ENCODE assay signal across 8 mouse cellular contexts in the genomic region with DNA sequence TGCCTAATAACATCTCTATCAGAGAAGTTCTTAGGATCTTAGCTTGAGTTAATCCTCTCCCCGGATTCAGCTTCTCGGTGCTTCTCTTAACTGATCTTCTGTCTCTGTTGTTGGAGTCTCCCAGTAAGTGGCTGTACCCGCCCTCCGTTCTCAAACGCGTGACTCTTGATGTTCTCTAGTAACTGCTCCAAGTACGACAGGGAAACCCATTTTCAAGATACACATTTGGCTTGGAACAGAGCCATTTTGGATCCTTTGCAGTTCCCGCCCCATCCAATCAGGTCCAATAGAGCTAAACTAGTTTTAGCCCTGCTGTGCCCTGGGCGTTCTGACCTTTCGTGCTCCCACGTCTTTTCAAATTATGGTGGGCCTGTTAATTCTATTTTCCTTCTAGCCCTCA. TPM values are rescaled to one million over a fixed set of nuclear protein-coding genes. Genes with fewer than 3 reads are reported as not detected.
DNase-seq lines count a peak whose midpoint lies in the region; ATAC-seq and TF ChIP-seq lines count a peak whose summit lies in the region.

No protein-coding gene starts in this region.

- H3K9ac ChIP-seq in ES-E14 (ENCODE audit: insufficient read depth, low read depth, low read length, poor library complexity, severe bottlenecking), result peak overlapping the region; percentile 95
- H3K9ac ChIP-seq in embryonic facial prominence, embryonic 15.5 days, result peak overlapping the region; percentile 64
- H3K9ac ChIP-seq in kidney, postnatal 0 days (ENCODE audit: low read depth, low read length), result peak overlapping the region; percentile 73
- H3K9ac ChIP-seq in midbrain, embryonic 15.5 days, result peak overlapping the region; percentile 65

- H3K9me3 ChIP-seq in heart, embryonic 10.5 days, result no peaks in the 10 kb centered on the region
- H3K9me3 ChIP-seq in ES-E14 (ENCODE audit: control insufficient read depth, insufficient read depth, low read depth, low read length), result no peaks in the 10 kb centered on the region
- H3K9me3 ChIP-seq in embryonic facial prominence, embryonic 15.5 days (replicated peaks), result no peaks in the 10 kb centered on the region
- no peaks in the 10 kb centered on the region for H3K9me3 ChIP-seq in kidney, postnatal 0 days (replicated peaks; ENCODE audit: low read length)
- H3K9me3 ChIP-seq in midbrain, embryonic 15.5 days, result no peaks in the 10 kb centered on the region

- TF ChIP-seq CTCF in kidney, postnatal 0 days (IDR thresholded peaks at IDR 0.05; ENCODE audit: low read depth), result no peak

- intact Hi-C loops in heart, postnatal 36 days (cut with DNase I), result no loop called here

- DNase-seq in heart, embryonic 10.5 days (ENCODE audit: low spot score), result no peak
- no peak for DNase-seq in heart, postnatal 36 days
- DNase-seq in ES-E14 (ENCODE audit: low read depth, low spot score), result no peak
- peak; percentile 29 for DNase-seq in kidney, postnatal 0 days (ENCODE audit: low spot score)
- DNase-seq in right cerebral cortex, postnatal 14 days, result no peak
- no peak for DNase-seq in left cerebral cortex, adult 8-10 months (ENCODE audit: low spot score in 2 of 2)

- no peak for ATAC-seq in embryonic facial prominence, embryonic 15.5 days (ENCODE audit: insufficient number of reproducible peaks, low FRiP score, low TSS enrichment, low read depth)
- ATAC-seq in kidney, postnatal 0 days (replicated peaks; ENCODE audit: low FRiP score, low read depth), result no peak
- peak; percentile 9; the same call in 1 of the 2 replicates for ATAC-seq in midbrain, embryonic 15.5 days (replicated peaks)

- WGBS in heart, embryonic 10.5 days, result 13% methylated on average over 11 of the region's 11 CpGs
- 7% methylated on average over 11 of the region's 11 CpGs for WGBS in embryonic facial prominence, embryonic 15.5 days
- 8% methylated on average over 11 of the region's 11 CpGs for WGBS in kidney, postnatal 0 days
- 7% methylated on average over 11 of the region's 11 CpGs for WGBS in midbrain, embryonic 15.5 days

- no peaks in the 10 kb centered on the region for H3K27me3 ChIP-seq in heart, embryonic 10.5 days (ENCODE audit: insufficient read depth, poor library complexity, severe bottlenecking)
- H3K27me3 ChIP-seq in embryonic facial prominence, embryonic 15.5 days, result no peaks in the 10 kb centered on the region
- H3K27me3 ChIP-seq in kidney, postnatal 0 days (ENCODE audit: insufficient read depth, low read length), result no peaks in the 10 kb centered on the region
- H3K27me3 ChIP-seq in midbrain, embryonic 15.5 days (replicated peaks), result no peaks in the 10 kb centered on the region

- peaks cover 4% of the 10 kb centered on the region for H3K36me3 ChIP-seq in heart, embryonic 10.5 days
- peaks cover under 1% of the 10 kb centered on the region; the same call in 1 of the 2 replicates for H3K36me3 ChIP-seq in ES-E14 (ENCODE audit: control insufficient read depth, insufficient read depth, low read length, poor library complexity, severe bottlenecking)
- H3K36me3 ChIP-seq in embryonic facial prominence, embryonic 15.5 days, result 0 out of 2 replicates have a peak, but pooled peaks cover 2% of the 10 kb centered on the region
- H3K36me3 ChIP-seq in kidney, postnatal 0 days (ENCODE audit: insufficient read depth, low read length), result no peaks in the 10 kb centered on the region
- H3K36me3 ChIP-seq in midbrain, embryonic 15.5 days (replicated peaks), result no peaks in the 10 kb centered on the region

- peak overlapping the region; percentile 83 for H3K4me2 ChIP-seq in embryonic facial prominence, embryonic 15.5 days (replicated peaks)
- peak overlapping the region; percentile 84 for H3K4me2 ChIP-seq in kidney, postnatal 0 days (ENCODE audit: low read length)
- H3K4me2 ChIP-seq in midbrain, embryonic 15.5 days, result peak overlapping the region; percentile 78

- in situ Hi-C loops in ES-E14 (cut with MboI; ENCODE audit: low sequenced_read_pairs in 2 of 2, unreplicated experiment in 2 of 2), result no loop called here

- peak overlapping the region; percentile 91 for H3K27ac ChIP-seq in heart, embryonic 10.5 days
- H3K27ac ChIP-seq in ES-E14 (ENCODE audit: insufficient read depth, low read depth, low read length, poor library complexity, severe bottlenecking), result peak overlapping the region; percentile 83; the same call in 1 of the 2 replicates
- peak overlapping the region; percentile 86 for H3K27ac ChIP-seq in embryonic facial prominence, embryonic 15.5 days (replicated peaks)
- peak overlapping the region; percentile 88 for H3K27ac ChIP-seq in kidney, postnatal 0 days
- peak overlapping the region; percentile 91 for H3K27ac ChIP-seq in midbrain, embryonic 15.5 days

- H3K4me1 ChIP-seq in heart, embryonic 10.5 days, result peaks cover 6% of the 10 kb centered on the region; the same call in 1 of the 2 replicates
- peaks cover 2 to 3% of the 10 kb centered on the region in 2 experiments; a peak in 3 of 4 replicates for H3K4me1 ChIP-seq in ES-E14 (ENCODE audit: control insufficient read depth in 2 of 2, insufficient read depth in 2 of 2, low read length in 2 of 2, poor library complexity in 1 of 2)
- H3K4me1 ChIP-seq in embryonic facial prominence, embryonic 15.5 days, result peaks cover 6% of the 10 kb centered on the region; the same call in 1 of the 2 replicates
- no peaks in the 10 kb centered on the region for H3K4me1 ChIP-seq in kidney, postnatal 0 days (replicated peaks; ENCODE audit: insufficient read depth, low read length)
- peaks cover 7% of the 10 kb centered on the region for H3K4me1 ChIP-seq in midbrain, embryonic 15.5 days

- peak overlapping the region; percentile 79 for H3K4me3 ChIP-seq in heart, embryonic 10.5 days
- peak overlapping the region; percentile 90 to 93 for H3K4me3 ChIP-seq in ES-E14 (ENCODE audit: insufficient read depth in 1 of 2, low read depth in 1 of 2, low read length in 2 of 2, poor library complexity in 1 of 2, severe bottlenecking in 1 of 2)
- peak overlapping the region; percentile 73 for H3K4me3 ChIP-seq in embryonic facial prominence, embryonic 15.5 days (replicated peaks)
- peak overlapping the region; percentile 72 for H3K4me3 ChIP-seq in kidney, postnatal 0 days (replicated peaks; ENCODE audit: low read depth, low read length)
- H3K4me3 ChIP-seq in midbrain, embryonic 15.5 days, result peak overlapping the region; percentile 80

TF ChIP-seq in ES-E14, 5 proteins besides CTCF, POLR2A, EP300 and RAD21:
- no peak for TF ChIP-seq CHD2 (IDR thresholded peaks at IDR 0.05; ENCODE audit: low read depth, low read length)
- TF ChIP-seq ZNF384 (IDR thresholded peaks at IDR 0.05; ENCODE audit: low read depth, low read length), result no peak
- TF ChIP-seq HCFC1 (IDR thresholded peaks at IDR 0.05; ENCODE audit: borderline replicate concordance, insufficient read depth, low read length), result no peak
- TF ChIP-seq MAFK (IDR thresholded peaks at IDR 0.05; ENCODE audit: insufficient read depth, low read depth, low read length), result no peak
- TF ChIP-seq ZC3H11A (IDR thresholded peaks at IDR 0.05; ENCODE audit: borderline replicate concordance, low read depth, low read length), result no peak

RNA-seq across cellular contexts. Expression of a gene that starts 0.7 kb away (rescaled TPM):
- polyA plus RNA-seq in heart, embryonic 10.5 days (2016; fragmentation: Nextera tagmentation; extraction: Ambion mirVana), result 8.3 and 10.2 TPM in 2 replicates
- total RNA-seq in heart, postnatal 36 days (2021), result 1 to 10 TPM; 1.8 to 2.4 TPM
- 13.8 and 16.6 TPM in 2 replicates for total RNA-seq in ES-E14 (2012; rRNA removed)
- 5.7 and 6.2 TPM in 2 replicates for polyA plus RNA-seq in embryonic facial prominence, embryonic 15.5 days (2015; fragmentation: Nextera tagmentation; extraction: Ambion mirVana)
- 4.0 and 4.4 TPM in 2 replicates for polyA plus RNA-seq in kidney, postnatal 0 days (2015; fragmentation: Nextera tagmentation; extraction: Ambion mirVana)
- 3.5 and 4.0 TPM in 2 replicates for polyA plus RNA-seq in midbrain, embryonic 15.5 days (2015; fragmentation: Nextera tagmentation; extraction: Ambion mirVana)
- 1 to 10 TPM; 3.1 to 4.3 (median 4.0) TPM for total RNA-seq in left cerebral cortex, adult 8-10 months (2022)

RNA-seq across cellular contexts. Expression of a gene that starts 41.4 kb away (rescaled TPM):
- 0.55 and 0.57 TPM in 2 replicates for polyA plus RNA-seq in heart, embryonic 10.5 days (2016; fragmentation: Nextera tagmentation; extraction: Ambion mirVana)
- under 1 TPM in 1 of 2 experiments, not detected in 1; 0.30 TPM for total RNA-seq in heart, postnatal 36 days (2021)
- not detected in 2 replicates for total RNA-seq in ES-E14 (2012; rRNA removed)
- polyA plus RNA-seq in embryonic facial prominence, embryonic 15.5 days (2015; fragmentation: Nextera tagmentation; extraction: Ambion mirVana), result not detected in 2 replicates
- polyA plus RNA-seq in kidney, postnatal 0 days (2015; fragmentation: Nextera tagmentation; extraction: Ambion mirVana), result not detected in 2 replicates
- polyA plus RNA-seq in midbrain, embryonic 15.5 days (2015; fragmentation: Nextera tagmentation; extraction: Ambion mirVana), result not detected in 2 replicates
- not detected for total RNA-seq in left cerebral cortex, adult 8-10 months (2022)

RNA-seq across cellular contexts. Expression of a gene that starts 53.9 kb away (rescaled TPM):
- 3.6 and 3.7 TPM in 2 replicates for polyA plus RNA-seq in heart, embryonic 10.5 days (2016; fragmentation: Nextera tagmentation; extraction: Ambion mirVana)
- total RNA-seq in heart, postnatal 36 days (2021), result 10 to 100 TPM; 25.6 to 32.4 TPM
- total RNA-seq in ES-E14 (2012; rRNA removed), result 0.27 and 0.58 TPM in 2 replicates
- 25.0 and 28.1 TPM in 2 replicates for polyA plus RNA-seq in embryonic facial prominence, embryonic 15.5 days (2015; fragmentation: Nextera tagmentation; extraction: Ambion mirVana)
- 67.3 and 68.5 TPM in 2 replicates for polyA plus RNA-seq in kidney, postnatal 0 days (2015; fragmentation: Nextera tagmentation; extraction: Ambion mirVana)
- polyA plus RNA-seq in midbrain, embryonic 15.5 days (2015; fragmentation: Nextera tagmentation; extraction: Ambion mirVana), result 4.1 and 4.9 TPM in 2 replicates
- total RNA-seq in left cerebral cortex, adult 8-10 months (2022), result 10 to 100 TPM; 12.3 to 17.3 (median 13.9) TPM
